Mouse (Mus musculus): ENCODE results near the gene Dab2ip. TPM values are rescaled to one million over a fixed set of nuclear protein-coding genes. Genes with fewer than 3 reads are reported as not detected.
A peak's percentile ranks its signal among the peaks of the same experiment; 100 is the strongest.

Dab2ip gene
- polyA plus RNA-seq, 1 experiment from 2014 or later = 57.8 TPM

DNA sequence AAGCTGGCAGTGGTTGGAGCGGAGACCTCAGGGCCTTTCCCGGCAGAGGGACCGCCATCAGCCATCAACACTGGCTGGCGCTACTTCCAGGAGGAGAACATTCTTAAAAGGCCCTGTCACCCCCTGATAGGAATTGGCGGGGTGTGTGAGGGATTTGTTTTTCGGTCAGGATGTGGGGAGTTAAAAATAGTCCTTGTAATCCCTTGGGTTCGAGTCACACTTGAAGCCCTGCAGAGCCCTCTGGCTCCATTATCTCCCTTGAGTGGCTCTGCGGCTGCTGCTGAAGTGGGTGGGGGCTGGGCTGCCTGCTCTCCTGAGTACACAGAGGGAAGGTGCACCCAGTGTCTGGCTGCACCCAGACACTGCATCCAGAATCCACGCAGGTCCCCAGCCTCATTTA is 30.3 kb downstream of the Dab2ip start:
- H3K4me1 ChIP-seq = peaks cover 27% of the 10 kb centered on the region
- ATAC-seq (ENCODE audit: insufficient number of reproducible peaks, low FRiP score, low TSS enrichment, low read depth) = no peak

DNA sequence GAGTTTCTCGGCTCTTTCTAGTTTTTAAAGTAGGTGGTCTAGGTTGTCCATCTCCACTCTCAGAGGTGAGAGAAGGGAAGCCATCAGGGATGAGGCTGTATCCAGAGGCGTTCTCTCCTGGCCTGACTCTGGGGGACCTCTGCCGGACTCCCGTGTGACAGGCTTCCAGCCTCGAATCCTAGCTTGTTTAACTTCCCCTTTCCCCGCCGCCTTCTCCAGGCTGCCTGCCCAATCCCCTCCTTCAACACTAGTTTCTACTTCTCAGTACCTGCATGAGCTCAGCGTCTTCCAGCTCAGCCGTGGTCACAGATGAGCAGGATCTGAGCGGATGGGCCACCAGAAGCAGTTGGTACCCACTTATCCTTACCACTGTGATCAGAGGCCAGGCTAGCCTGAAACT is 31.3 kb downstream of the Dab2ip start:
- WGBS = 65% methylated on average over 10 of the region's 10 CpGs
- no peak overlapping the region for H3K9ac ChIP-seq
- no peak for ATAC-seq (ENCODE audit: insufficient number of reproducible peaks, low FRiP score, low TSS enrichment, low read depth)
- no peak overlapping the region for H3K4me2 ChIP-seq
- H3K9me3 ChIP-seq = no peaks in the 10 kb centered on the region
- no peak overlapping the region for H3K27ac ChIP-seq
- H3K36me3 ChIP-seq = no peaks in the 10 kb centered on the region
- H3K4me1 ChIP-seq = peaks cover 23% of the 10 kb centered on the region
- no peak overlapping the region for H3K4me3 ChIP-seq
- 0 out of 2 replicates have a peak, but pooled peaks cover 2% of the 10 kb centered on the region for H3K27me3 ChIP-seq

More for the DNA sequence above, 30.3 kb downstream of the Dab2ip start:
- WGBS = 47% methylated on average over 9 of the region's 9 CpGs
- Histone ChIP-seq H3K4me2 (no peak overlapping the region), H3K27me3 (0 out of 2 replicates have a peak, but pooled peaks cover 2% of the 10 kb centered on the region), H3K36me3 (no peaks in the 10 kb centered on the region), H3K27ac (no peak overlapping the region), H3K4me3 (no peak overlapping the region), H3K9ac (no peak overlapping the region; the same call in 1 of the 2 replicates), H3K9me3 (no peaks in the 10 kb centered on the region)

DNA sequence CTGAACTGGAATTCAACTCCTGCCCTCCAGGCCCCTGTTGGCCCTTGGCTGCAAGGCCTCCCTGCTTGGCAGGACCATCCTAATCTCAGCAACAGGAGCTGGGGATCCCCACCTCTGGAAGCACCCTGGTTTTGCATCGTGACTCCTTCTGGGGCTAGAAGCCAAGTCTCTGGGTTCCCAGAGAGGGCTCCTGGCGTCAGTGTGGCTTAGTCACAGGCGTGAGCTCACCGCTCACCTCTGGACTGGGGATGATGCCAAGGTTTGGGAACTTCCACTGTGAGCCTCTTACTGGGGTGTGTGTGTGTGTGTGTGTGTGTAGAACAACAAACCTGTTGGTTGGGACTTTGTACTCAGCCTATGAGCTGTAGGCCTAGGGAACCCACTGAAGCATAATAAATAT is 31.7 kb downstream of the Dab2ip start:
- H3K9ac ChIP-seq = no peak overlapping the region
- no peak overlapping the region for H3K27ac ChIP-seq
- H3K36me3 ChIP-seq = no peaks in the 10 kb centered on the region
- WGBS = 45% methylated on average over 4 of the region's 4 CpGs
- 0 out of 2 replicates have a peak, but pooled peaks cover 2% of the 10 kb centered on the region for H3K27me3 ChIP-seq
- ATAC-seq (ENCODE audit: insufficient number of reproducible peaks, low FRiP score, low TSS enrichment, low read depth) = 0 out of 2 replicates have a peak, but pooled peaks have one; percentile 32
- peaks cover 23% of the 10 kb centered on the region for H3K4me1 ChIP-seq
- no peak overlapping the region for H3K4me2 ChIP-seq
- H3K4me3 ChIP-seq = no peak overlapping the region
- no peaks in the 10 kb centered on the region for H3K9me3 ChIP-seq

DNA sequence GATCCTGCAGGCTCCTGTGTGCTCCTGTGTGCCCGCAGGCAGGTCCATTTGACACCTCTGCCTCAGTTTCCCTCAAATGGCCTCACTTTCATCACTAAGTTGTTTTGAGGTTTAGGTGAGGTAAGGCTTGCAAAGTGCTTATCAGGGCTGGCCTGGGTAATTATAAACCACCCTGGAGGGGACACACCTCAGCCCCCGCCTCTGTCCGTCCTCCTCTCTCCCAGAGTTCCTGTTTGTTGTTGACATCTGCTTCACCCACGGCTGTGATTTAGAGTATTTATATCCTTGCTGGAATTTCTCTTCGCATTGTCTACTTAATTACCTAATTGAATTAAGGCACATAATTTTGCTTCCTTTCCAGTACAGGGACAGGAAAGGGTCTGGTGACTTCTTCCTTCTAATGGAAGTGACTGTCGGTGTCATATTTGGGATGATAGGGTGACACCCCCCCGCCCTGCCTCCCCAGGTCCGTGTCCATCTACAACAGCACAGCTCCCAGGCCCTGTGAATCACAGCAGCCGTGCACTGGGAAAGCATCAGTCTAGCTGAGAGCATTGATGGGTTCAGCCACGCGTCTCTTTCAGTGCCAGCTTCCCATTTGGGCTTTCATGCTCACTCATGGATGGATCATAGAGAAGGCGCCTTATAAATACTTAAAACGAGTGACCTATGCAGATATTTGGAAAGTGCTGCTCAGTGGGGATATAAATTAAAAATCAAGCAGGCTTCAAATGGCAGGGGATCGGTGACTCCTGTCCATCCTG is 34.1 kb downstream of the Dab2ip start:
- no peaks in the 10 kb centered on the region for H3K9me3 ChIP-seq
- peaks cover 34% of the 10 kb centered on the region for H3K4me1 ChIP-seq
- H3K9ac ChIP-seq = no peak overlapping the region
- no peaks in the 10 kb centered on the region for H3K36me3 ChIP-seq
- 74% methylated on average over 14 of the region's 14 CpGs for WGBS
- H3K4me3 ChIP-seq = no peak overlapping the region
- ATAC-seq (ENCODE audit: insufficient number of reproducible peaks, low FRiP score, low TSS enrichment, low read depth) = no peak
- H3K27ac ChIP-seq = no peak overlapping the region
- H3K4me2 ChIP-seq = no peak overlapping the region
- H3K27me3 ChIP-seq = no peaks in the 10 kb centered on the region

DNA sequence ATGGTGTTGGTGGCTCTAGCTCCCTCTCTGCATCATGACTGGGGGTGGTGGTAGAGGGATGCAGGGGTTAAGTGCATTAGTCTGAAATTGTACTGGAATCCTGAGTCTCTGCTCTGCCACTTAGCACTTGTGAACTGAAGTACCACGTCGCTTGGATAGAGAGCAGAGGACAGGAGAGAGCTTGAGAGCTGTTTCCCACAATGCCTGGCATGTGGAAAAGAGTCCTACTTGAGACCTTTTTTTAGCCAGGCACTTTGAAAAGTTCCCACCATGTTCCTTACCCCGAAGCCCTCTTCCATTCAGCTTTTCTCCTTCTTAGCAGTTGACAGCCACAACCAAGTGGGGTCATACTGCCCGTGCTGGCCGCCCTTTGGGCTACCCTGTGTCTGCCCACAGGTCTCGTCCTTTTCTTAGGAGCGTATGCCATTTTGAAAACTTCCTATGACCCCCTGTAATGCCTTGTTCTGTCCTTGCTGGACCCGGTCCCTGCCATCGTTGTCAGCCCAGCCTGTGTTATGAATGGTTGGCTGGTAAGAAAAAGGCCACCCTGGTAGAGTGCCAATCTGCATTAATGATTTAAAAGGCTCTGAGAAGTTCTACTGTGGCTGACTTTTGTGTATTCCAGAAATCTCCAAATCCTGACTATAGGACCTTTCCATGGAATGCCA is 34.8 kb downstream of the Dab2ip start:
- Histone ChIP-seq H3K4me2 (no peak overlapping the region), H3K4me1 (peaks cover 37% of the 10 kb centered on the region), H3K4me3 (no peak overlapping the region), H3K27me3 (no peaks in the 10 kb centered on the region), H3K9ac (no peak overlapping the region), H3K36me3 (no peaks in the 10 kb centered on the region), H3K9me3 (no peaks in the 10 kb centered on the region), H3K27ac (no peak overlapping the region)
- ATAC-seq (ENCODE audit: insufficient number of reproducible peaks, low FRiP score, low TSS enrichment, low read depth) = no peak
- WGBS = 80% methylated on average over 9 of the region's 9 CpGs

DNA sequence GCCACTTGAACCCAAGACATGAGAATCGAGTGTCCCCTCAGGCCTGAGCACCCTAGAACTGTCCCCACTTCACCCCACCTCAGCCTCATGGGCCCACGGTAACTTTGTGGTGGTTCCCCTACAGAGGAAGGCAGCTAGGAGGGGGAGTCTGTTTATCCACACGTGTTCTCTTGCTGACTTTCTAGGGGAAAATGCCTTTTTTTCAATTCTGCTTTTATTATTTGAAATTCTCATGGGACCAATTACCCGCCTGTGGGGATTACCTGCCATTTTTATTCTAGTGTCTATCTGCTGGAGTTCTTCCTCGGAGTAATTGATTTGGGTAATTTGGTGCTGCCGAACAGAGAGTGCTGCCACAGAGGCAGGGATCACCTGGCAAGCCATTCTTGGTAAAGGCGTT is 35.8 kb downstream of the Dab2ip start:
- Histone ChIP-seq H3K4me2 (no peak overlapping the region), H3K4me3 (no peak overlapping the region), H3K36me3 (no peaks in the 10 kb centered on the region), H3K9me3 (no peaks in the 10 kb centered on the region), H3K4me1 (peaks cover 38% of the 10 kb centered on the region), H3K9ac (no peak overlapping the region), H3K27me3 (no peaks in the 10 kb centered on the region), H3K27ac (no peak overlapping the region)
- WGBS = 69% methylated on average over 7 of the region's 7 CpGs
- ATAC-seq (ENCODE audit: insufficient number of reproducible peaks, low FRiP score, low TSS enrichment, low read depth) = no peak

DNA sequence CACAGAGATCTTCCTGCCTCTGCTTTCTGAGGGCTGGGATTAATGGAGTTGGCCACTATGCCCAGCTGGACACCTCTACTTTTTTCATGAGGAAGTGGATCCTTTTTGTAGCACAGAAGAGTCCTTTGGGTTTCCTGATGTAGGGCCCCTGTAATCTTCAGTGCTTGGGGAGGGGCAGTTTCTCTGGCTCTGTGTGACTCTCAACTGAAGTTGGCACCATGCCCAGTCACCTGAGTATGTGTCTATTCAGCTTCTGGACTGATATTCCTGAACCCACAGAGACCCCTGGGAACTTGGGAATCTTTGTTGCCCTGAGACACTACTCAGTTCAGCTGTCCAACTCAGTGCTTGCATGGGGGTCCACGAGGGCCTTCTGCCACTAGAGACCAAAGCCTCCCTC is 37.0 kb downstream of the Dab2ip start:
- Histone ChIP-seq H3K4me1 (peaks cover 29% of the 10 kb centered on the region), H3K9ac (no peak overlapping the region), H3K36me3 (no peaks in the 10 kb centered on the region), H3K27ac (no peak overlapping the region), H3K4me2 (no peak overlapping the region), H3K4me3 (no peak overlapping the region), H3K27me3 (no peaks in the 10 kb centered on the region), H3K9me3 (no peaks in the 10 kb centered on the region)
- 50% methylated on average over 1 of the region's 1 CpGs for WGBS
- no peak for ATAC-seq (ENCODE audit: insufficient number of reproducible peaks, low FRiP score, low TSS enrichment, low read depth)

DNA sequence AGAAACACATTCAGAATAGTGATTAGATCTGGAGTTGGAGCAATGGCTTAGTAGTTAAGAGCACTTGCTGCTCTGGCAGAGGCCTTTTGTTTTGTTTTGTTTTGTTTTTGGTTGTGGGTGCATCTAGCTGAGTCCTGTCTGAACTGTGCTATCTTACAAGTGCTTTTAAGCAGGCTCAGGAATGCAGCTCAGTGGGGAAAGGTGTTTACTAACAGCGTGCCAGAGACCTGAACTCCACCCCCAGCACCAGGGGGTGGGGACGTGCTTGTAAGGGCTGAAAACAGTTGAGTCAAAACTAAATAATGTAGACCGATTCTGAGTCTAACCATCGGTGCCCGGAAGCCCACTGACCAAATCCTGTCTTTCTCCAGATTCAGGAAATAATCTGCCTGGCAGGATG is 37.7 kb downstream of the Dab2ip start:
- Histone ChIP-seq H3K9me3 (no peaks in the 10 kb centered on the region), H3K4me3 (no peak overlapping the region), H3K36me3 (no peaks in the 10 kb centered on the region), H3K27ac (no peak overlapping the region), H3K9ac (no peak overlapping the region), H3K4me2 (no peak overlapping the region), H3K27me3 (no peaks in the 10 kb centered on the region), H3K4me1 (peaks cover 26% of the 10 kb centered on the region)
- 39% methylated on average over 5 of the region's 5 CpGs for WGBS
- no peak for ATAC-seq (ENCODE audit: insufficient number of reproducible peaks, low FRiP score, low TSS enrichment, low read depth)

DNA sequence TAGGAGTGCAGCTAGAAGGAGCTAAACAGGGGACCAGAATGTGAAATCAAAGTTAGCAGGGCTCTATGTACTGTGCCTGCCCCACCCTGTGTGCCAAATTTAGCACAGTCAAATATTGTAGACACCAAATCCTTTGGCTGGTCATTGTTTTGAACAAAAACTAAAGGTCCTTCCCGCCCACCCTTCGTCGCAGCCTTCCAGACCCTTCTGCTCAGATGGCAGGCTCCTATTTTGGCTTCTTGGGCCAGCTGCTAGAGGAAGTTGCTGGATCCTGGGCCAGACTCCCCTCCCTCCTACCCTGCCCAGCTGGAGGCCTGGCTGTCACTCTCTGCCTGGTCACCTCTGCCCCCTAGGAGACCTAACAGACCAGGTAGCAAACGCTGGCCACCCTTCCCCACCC is 38.7 kb downstream of the Dab2ip start:
- Histone ChIP-seq H3K9ac (no peak overlapping the region), H3K27ac (no peak overlapping the region), H3K4me3 (no peak overlapping the region), H3K9me3 (no peaks in the 10 kb centered on the region), H3K27me3 (no peaks in the 10 kb centered on the region), H3K4me1 (peaks cover 23% of the 10 kb centered on the region), H3K4me2 (no peak overlapping the region), H3K36me3 (no peaks in the 10 kb centered on the region)
- ATAC-seq (ENCODE audit: insufficient number of reproducible peaks, low FRiP score, low TSS enrichment, low read depth) = no peak
- 80% methylated on average over 4 of the region's 4 CpGs for WGBS

DNA sequence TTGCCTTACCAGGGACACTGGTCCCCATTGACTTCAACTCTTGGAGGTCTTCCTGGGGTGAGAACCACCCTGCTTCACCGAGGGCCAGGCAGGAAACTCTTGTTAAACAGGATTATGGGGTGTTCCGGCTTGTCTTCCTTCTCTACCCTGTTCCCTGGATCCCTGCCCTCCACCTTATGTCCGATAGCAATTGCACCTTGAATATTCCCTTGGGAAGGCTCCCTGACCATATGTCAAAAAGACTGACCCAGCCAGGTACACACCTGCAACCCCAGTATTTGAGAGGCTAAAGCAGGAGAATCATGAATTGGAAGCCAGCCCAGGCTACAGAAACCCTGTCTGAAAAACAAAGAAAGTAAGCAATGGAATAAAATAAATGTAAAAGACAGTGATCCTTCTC is 40.8 kb downstream of the Dab2ip start:
- H3K9me3 ChIP-seq = no peaks in the 10 kb centered on the region
- no peak overlapping the region for H3K4me2 ChIP-seq
- no peak overlapping the region for H3K27ac ChIP-seq
- WGBS = 36% methylated on average over 3 of the region's 3 CpGs
- H3K27me3 ChIP-seq = no peaks in the 10 kb centered on the region
- ATAC-seq (ENCODE audit: insufficient number of reproducible peaks, low FRiP score, low TSS enrichment, low read depth) = no peak
- peaks cover 23% of the 10 kb centered on the region for H3K4me1 ChIP-seq
- no peak overlapping the region for H3K4me3 ChIP-seq
- H3K36me3 ChIP-seq = no peaks in the 10 kb centered on the region
- no peak overlapping the region for H3K9ac ChIP-seq

DNA sequence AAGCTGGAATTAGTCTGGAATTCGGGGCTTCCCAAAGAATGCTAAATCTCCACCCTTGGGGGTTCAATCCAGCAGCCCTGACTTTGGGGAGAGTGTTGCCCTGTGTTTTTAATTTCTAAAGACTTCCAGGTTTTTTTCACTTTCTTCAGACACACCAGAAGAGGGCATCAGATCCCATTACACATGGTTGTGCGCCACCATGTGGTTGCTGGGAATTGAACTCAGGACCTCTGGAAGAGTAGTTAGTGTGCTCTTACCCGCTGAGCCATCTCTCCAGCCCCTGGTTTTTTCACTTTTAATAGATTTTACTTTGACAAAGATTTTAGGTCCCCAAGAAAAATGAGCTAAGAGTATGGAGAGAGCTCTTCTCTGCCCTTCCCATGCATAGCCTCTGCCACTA is 43.6 kb downstream of the Dab2ip start:
- no peak overlapping the region for H3K27ac ChIP-seq
- H3K9ac ChIP-seq = no peak overlapping the region
- peaks cover 24% of the 10 kb centered on the region for H3K4me1 ChIP-seq
- no peak for ATAC-seq (ENCODE audit: insufficient number of reproducible peaks, low FRiP score, low TSS enrichment, low read depth)
- no peaks in the 10 kb centered on the region for H3K9me3 ChIP-seq
- 77% methylated on average over 3 of the region's 3 CpGs for WGBS
- no peaks in the 10 kb centered on the region for H3K36me3 ChIP-seq
- H3K27me3 ChIP-seq = no peaks in the 10 kb centered on the region
- no peak overlapping the region for H3K4me2 ChIP-seq
- H3K4me3 ChIP-seq = no peak overlapping the region

DNA sequence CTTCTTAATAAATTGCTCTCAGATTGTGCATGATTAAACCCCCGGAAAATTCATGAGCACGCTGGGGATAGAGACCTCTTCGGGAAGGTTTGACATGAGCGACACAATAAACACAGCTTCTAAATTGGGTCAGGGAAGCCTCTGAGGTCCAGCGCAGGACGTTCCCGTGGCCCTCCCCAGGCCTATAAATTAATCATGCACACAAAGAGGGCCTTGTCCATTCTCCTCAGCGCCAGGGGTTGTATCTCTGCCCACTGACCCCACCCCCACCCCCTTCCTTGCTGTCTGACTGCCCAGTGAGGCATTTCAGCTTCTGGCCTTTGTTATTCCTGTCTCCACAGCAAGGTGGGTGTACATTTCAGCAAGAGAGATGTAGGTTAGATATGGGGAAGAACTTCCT is 49.4 kb downstream of the Dab2ip start:
- peaks cover 56% of the 10 kb centered on the region for H3K4me1 ChIP-seq
- no peak for ATAC-seq (ENCODE audit: insufficient number of reproducible peaks, low FRiP score, low TSS enrichment, low read depth)
- WGBS = 46% methylated on average over 8 of the region's 8 CpGs

More for the DNA sequence above, 49.4 kb downstream of the Dab2ip start:
- Histone ChIP-seq H3K9ac (no peak overlapping the region), H3K4me3 (no peak overlapping the region), H3K27me3 (no peaks in the 10 kb centered on the region), H3K9me3 (no peaks in the 10 kb centered on the region), H3K4me2 (no peak overlapping the region), H3K27ac (no peak overlapping the region), H3K36me3 (no peaks in the 10 kb centered on the region)
